Mouse (Mus musculus): ENCODE data around the gene Fgf22. TPM values are rescaled to one million over a fixed set of nuclear protein-coding genes. Genes with fewer than 3 reads are reported as not detected.

Gene Fgf22
- polyA plus RNA-seq, 1 experiment from 2014 or later = not detected

GRCm38 (mm10) chr10:79777103-79777531, 22.2 kb downstream of the Fgf22 start, which contains the start of gene Fstl3:
Gene Fstl3, plus strand, starts transcription at chr10:79777272.
- 0 out of 2 replicates have a peak within 1 kb of the TSS, but pooled peaks have one; percentile 1 for H3K27ac ChIP-seq (ENCODE audit: low read depth, low read length)
- H3K9ac ChIP-seq (ENCODE audit: low read depth, low read length) = no peak within 1 kb of the TSS
- TF ChIP-seq CTCF (IDR thresholded peaks at IDR 0.05; ENCODE audit: low read depth) = 0 out of 2 replicates have a peak, but pooled peaks have one; percentile 2
- ATAC-seq = no peak
- H3K27me3 ChIP-seq (replicated peaks; ENCODE audit: control insufficient read depth, insufficient read depth, low read length) = no peaks in the 10 kb centered on the region
- 2% methylated on average over 39 of the region's 39 CpGs for WGBS
- H3K36me3 ChIP-seq (ENCODE audit: control insufficient read depth, insufficient read depth) = no peaks in the 10 kb centered on the region
- H3K4me3 ChIP-seq (ENCODE audit: low read depth, low read length) = peak within 1 kb of the TSS; percentile 36
- H3K4me2 ChIP-seq (replicated peaks; ENCODE audit: low read depth) = peak within 1 kb of the TSS; percentile 65
- 0 out of 2 replicates have a peak, but pooled peaks cover 4% of the 10 kb centered on the region for H3K9me3 ChIP-seq (ENCODE audit: control insufficient read depth)
- no peaks in the 10 kb centered on the region; the same call in 1 of the 2 replicates for H3K4me1 ChIP-seq (replicated peaks; ENCODE audit: control insufficient read depth, insufficient read depth, low read length)

GRCm38 (mm10) chr10:79778006-79778405, 23.1 kb downstream of the Fgf22 start:
- H3K4me1 ChIP-seq (replicated peaks; ENCODE audit: control insufficient read depth, insufficient read depth, low read length) = no peaks in the 10 kb centered on the region; the same call in 1 of the 2 replicates
- H3K27me3 ChIP-seq (replicated peaks; ENCODE audit: control insufficient read depth, insufficient read depth, low read length) = no peaks in the 10 kb centered on the region
- H3K4me2 ChIP-seq (replicated peaks; ENCODE audit: low read depth) = peak overlapping the region; percentile 65
- H3K27ac ChIP-seq (ENCODE audit: low read depth, low read length) = no peak overlapping the region
- H3K36me3 ChIP-seq (ENCODE audit: control insufficient read depth, insufficient read depth) = no peaks in the 10 kb centered on the region
- no peak for TF ChIP-seq CTCF (IDR thresholded peaks at IDR 0.05; ENCODE audit: low read depth)
- 0 out of 2 replicates have a peak, but pooled peaks cover 4% of the 10 kb centered on the region for H3K9me3 ChIP-seq (ENCODE audit: control insufficient read depth)
- H3K9ac ChIP-seq (ENCODE audit: low read depth, low read length) = no peak overlapping the region
- ATAC-seq = no peak
- peak overlapping the region; percentile 36; the same call in 1 of the 2 replicates for H3K4me3 ChIP-seq (ENCODE audit: low read depth, low read length)
- 29% methylated on average over 13 of the region's 15 CpGs for WGBS

GRCm38 (mm10) chr10:79779193-79779592, 24.3 kb downstream of the Fgf22 start:
- Histone ChIP-seq H3K27ac (ENCODE audit: low read depth, low read length) (no peak overlapping the region), H3K9ac (ENCODE audit: low read depth, low read length) (no peak overlapping the region), H3K9me3 (ENCODE audit: control insufficient read depth) (0 out of 2 replicates have a peak, but pooled peaks cover 4% of the 10 kb centered on the region), H3K4me1 (replicated peaks; ENCODE audit: control insufficient read depth, insufficient read depth, low read length) (no peaks in the 10 kb centered on the region; the same call in 1 of the 2 replicates), H3K36me3 (ENCODE audit: control insufficient read depth, insufficient read depth) (no peaks in the 10 kb centered on the region), H3K27me3 (replicated peaks; ENCODE audit: control insufficient read depth, insufficient read depth, low read length) (no peaks in the 10 kb centered on the region), H3K4me2 (replicated peaks; ENCODE audit: low read depth) (no peak overlapping the region), H3K4me3 (ENCODE audit: low read depth, low read length) (no peak overlapping the region)
- TF ChIP-seq CTCF (IDR thresholded peaks at IDR 0.05; ENCODE audit: low read depth) = no peak
- no peak for ATAC-seq
- WGBS = 48% methylated on average over 2 of the region's 2 CpGs

GRCm38 (mm10) chr10:79779784-79780663, 25.1 kb downstream of the Fgf22 start:
- Histone ChIP-seq H3K9ac (ENCODE audit: low read depth, low read length) (no peak overlapping the region), H3K27ac (ENCODE audit: low read depth, low read length) (peak overlapping the region; percentile 62)

GRCm38 (mm10) chr10:79780664-79781015, 25.8 kb downstream of the Fgf22 start:
- peak overlapping the region; percentile 66 for H3K4me2 ChIP-seq (replicated peaks; ENCODE audit: low read depth)
- H3K4me1 ChIP-seq (replicated peaks; ENCODE audit: control insufficient read depth, insufficient read depth, low read length) = no peaks in the 10 kb centered on the region; the same call in 1 of the 2 replicates
- H3K9ac ChIP-seq (ENCODE audit: low read depth, low read length) = no peak overlapping the region
- no peaks in the 10 kb centered on the region for H3K9me3 ChIP-seq (ENCODE audit: control insufficient read depth)
- TF ChIP-seq CTCF (IDR thresholded peaks at IDR 0.05; ENCODE audit: low read depth) = no peak
- under 1% methylated on average over 13 of the region's 13 CpGs for WGBS
- H3K36me3 ChIP-seq (ENCODE audit: control insufficient read depth, insufficient read depth) = no peaks in the 10 kb centered on the region
- peak overlapping the region; percentile 62 for H3K27ac ChIP-seq (ENCODE audit: low read depth, low read length)
- no peaks in the 10 kb centered on the region for H3K27me3 ChIP-seq (replicated peaks; ENCODE audit: control insufficient read depth, insufficient read depth, low read length)
- H3K4me3 ChIP-seq (ENCODE audit: low read depth, low read length) = peak overlapping the region; percentile 33
- ATAC-seq = no peak

More at GRCm38 (mm10) chr10:79779784-79780663, 25.1 kb downstream of the Fgf22 start:
- peak; percentile 93 for TF ChIP-seq CTCF (IDR thresholded peaks at IDR 0.05; ENCODE audit: low read depth)
- H3K4me2 ChIP-seq (replicated peaks; ENCODE audit: low read depth) = peak overlapping the region; percentile 66
- peak overlapping the region; percentile 33 for H3K4me3 ChIP-seq (ENCODE audit: low read depth, low read length)
- H3K9me3 ChIP-seq (ENCODE audit: control insufficient read depth) = 0 out of 2 replicates have a peak, but pooled peaks cover 3% of the 10 kb centered on the region
- no peaks in the 10 kb centered on the region for H3K27me3 ChIP-seq (replicated peaks; ENCODE audit: control insufficient read depth, insufficient read depth, low read length)
- ATAC-seq = peak; percentile 93
- no peaks in the 10 kb centered on the region for H3K36me3 ChIP-seq (ENCODE audit: control insufficient read depth, insufficient read depth)
- 1% methylated on average over 55 of the region's 55 CpGs for WGBS
- no peaks in the 10 kb centered on the region; the same call in 1 of the 2 replicates for H3K4me1 ChIP-seq (replicated peaks; ENCODE audit: control insufficient read depth, insufficient read depth, low read length)

- Histone ChIP-seq H3K4me2 (replicated peaks; ENCODE audit: low read depth) (peak overlapping the region; percentile 66), H3K9me3 (ENCODE audit: control insufficient read depth) (no peaks in the 10 kb centered on the region), H3K9ac (ENCODE audit: low read depth, low read length) (no peak overlapping the region), H3K4me1 (replicated peaks; ENCODE audit: control insufficient read depth, insufficient read depth, low read length) (no peaks in the 10 kb centered on the region; the same call in 1 of the 2 replicates), H3K27me3 (replicated peaks; ENCODE audit: control insufficient read depth, insufficient read depth, low read length) (no peaks in the 10 kb centered on the region), H3K36me3 (ENCODE audit: control insufficient read depth, insufficient read depth) (no peaks in the 10 kb centered on the region), H3K27ac (ENCODE audit: low read depth, low read length) (no peak overlapping the region), H3K4me3 (ENCODE audit: low read depth, low read length) (peak overlapping the region; percentile 33)
- no peak for ATAC-seq
- 27% methylated on average over 21 of the region's 21 CpGs for WGBS
- no peak for TF ChIP-seq CTCF (IDR thresholded peaks at IDR 0.05; ENCODE audit: low read depth)
These were observed 26.3 kb downstream of the Fgf22 start for GRCm38 (mm10) chr10:79781139-79781538.
